Mouse (Mus musculus): ENCODE results near the gene Pbx4. TPM values are rescaled to one million over a fixed set of nuclear protein-coding genes. Genes with fewer than 3 reads are reported as not detected.

Gene Pbx4
- total RNA-seq, 1 experiment from 2014 or later, result 9.8 TPM

DNA sequence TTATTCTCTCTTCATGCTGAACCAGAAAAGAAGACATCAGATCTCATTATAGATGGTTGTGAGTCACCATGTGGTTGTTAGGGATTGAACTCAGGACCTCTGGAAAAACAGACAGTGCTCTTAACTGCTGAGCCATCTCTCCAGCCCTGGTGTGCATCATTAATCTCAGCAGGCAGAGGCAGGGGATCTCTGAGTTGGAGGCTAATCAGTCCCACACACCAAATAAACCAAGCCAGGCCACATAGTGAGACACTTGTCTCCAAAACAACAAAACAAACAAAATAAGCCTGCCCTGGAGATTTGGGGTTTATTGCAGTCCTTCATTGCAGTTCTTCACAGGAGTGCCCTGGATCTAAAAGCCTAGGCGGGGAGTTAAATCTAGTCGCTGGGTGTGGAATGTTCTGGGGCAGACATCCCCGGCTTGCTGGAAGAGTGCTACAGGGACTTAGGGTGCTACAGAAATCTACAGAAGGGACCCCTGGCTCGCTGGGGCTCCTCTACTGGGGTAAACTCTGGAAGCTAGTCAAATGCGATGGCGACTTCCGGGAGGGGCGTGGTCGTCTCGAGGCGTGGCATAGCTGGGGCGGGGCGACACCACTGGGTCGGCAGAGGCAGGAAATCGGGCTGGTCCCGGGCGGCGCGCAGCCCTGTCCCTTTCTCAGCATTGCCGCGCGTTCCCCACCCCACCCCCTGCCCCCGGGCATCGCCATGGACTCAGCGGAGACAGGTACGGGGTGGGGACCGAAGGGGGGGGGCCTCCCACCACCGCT lies 24.0 kb upstream of the Pbx4 start, which contains the start of gene Gmip:
Gmip (plus strand) TSS at position 586 of the 770 bp plus-strand sequence.
- ATAC-seq (ENCODE audit: extremely low read depth, insufficient number of reproducible peaks, low FRiP score, poor library complexity, severe bottlenecking), result peak; percentile 87

DNA sequence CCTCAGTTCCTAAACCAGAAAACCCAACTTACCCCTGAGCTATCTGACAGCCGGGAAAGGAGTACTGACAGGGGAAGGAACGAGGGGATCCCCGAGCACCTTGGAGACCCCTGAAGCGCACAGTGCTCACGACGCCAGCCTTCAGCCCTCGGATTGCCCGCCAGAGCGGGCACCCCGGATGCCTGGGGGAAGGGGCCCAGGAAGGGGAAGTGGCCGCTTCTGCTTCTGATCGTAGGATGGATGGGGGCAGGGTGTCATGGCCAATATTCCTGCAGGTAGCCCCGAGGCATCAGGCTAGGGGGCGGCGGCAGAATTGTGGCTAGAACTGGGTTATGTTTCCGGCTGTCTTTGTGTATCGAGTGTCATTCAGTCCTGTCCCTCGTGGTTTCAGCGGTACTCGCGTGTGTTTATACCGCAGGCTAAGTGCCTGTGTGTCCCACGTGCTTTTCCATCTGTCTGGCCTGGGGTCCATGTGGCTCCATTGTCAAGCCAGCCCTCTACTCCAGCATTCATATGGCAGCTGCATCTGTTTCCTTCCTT lies 23.4 kb upstream of the Pbx4 start:
- peak; percentile 72 for ATAC-seq (ENCODE audit: extremely low read depth, insufficient number of reproducible peaks, low FRiP score, poor library complexity, severe bottlenecking)

DNA sequence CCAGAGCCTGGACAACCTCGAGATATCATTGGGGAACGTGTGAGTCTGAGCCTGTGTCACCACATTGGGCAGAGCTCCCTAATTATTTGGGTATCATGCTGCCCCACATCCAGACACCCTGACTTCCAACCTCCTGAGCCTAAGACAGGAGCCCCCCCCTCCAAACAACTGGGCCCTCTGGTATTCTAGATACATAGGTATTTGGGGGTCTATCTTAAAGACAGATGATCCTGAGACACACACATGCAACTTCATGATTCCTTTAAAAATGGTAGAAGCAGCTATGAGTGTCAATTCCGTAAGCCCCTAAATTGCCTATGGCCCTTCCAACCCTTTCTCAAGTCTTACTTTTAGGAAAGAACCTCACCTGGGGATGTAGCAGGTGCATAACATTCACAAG lies 22.5 kb upstream of the Pbx4 start:
- ATAC-seq (ENCODE audit: extremely low read depth, insufficient number of reproducible peaks, low FRiP score, poor library complexity, severe bottlenecking), result no peak

DNA sequence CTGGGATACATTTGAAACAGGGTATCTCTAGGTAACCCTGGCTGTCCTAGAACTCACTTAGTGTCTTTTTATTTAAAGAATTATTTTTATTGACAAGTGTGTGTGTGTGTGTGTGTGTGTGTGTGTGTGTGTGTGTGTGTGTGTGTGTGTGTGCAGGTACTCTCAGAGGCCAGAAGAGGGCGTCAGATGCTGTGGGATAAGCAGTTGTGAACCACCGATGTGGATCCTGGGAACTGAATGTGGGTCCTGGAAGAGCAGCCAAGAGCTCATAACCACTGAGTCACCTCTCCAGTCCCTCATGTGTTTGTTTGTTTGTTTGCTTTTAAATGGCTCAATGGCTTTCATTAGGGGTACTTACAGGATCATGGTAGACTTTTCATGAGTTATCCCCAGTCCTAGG lies 17.4 kb upstream of the Pbx4 start:
- no peak for ATAC-seq (ENCODE audit: extremely low read depth, insufficient number of reproducible peaks, low FRiP score, poor library complexity, severe bottlenecking)

DNA sequence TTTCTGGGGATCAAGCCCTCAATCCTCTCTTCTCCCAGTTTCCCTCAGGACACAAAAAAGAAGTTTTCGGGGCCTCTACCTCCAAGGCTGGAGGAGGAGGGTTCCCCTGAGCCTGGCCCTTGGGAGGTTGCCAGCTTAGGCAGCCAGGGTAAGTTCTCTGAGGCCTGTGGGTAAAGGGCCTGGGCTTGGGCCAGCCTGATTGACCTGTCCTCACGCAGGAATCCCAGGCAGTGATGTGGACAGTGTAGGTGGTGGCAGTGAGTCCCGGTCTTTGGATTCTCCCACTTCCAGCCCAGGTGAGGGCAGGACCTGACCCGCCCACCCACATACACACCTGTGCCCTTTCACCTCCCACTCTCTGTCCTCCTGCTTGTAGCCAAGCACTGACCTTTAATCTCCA lies 16.9 kb upstream of the Pbx4 start:
- ATAC-seq (ENCODE audit: extremely low read depth, insufficient number of reproducible peaks, low FRiP score, poor library complexity, severe bottlenecking), result no peak

DNA sequence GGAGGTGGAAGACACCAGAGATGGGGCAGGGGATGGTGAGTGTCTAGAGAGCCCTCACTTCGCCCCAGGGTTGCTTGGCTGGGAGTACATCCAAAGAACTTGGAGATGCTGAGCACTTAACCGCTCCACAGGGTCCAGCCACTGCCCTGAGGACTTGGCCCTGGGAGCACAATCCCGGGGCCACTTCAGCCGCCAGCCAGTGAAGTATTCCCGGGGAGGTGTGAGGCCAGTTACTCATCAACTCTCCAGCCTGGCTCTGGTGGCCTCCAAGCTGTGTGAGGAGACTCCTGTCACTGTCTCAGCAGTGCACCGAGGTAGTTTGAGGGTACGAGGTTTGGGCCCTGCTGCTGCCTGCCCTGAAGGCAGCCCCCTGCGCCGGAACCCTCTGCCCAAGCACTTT lies 11.8 kb upstream of the Pbx4 start:
- ATAC-seq (ENCODE audit: extremely low read depth, insufficient number of reproducible peaks, low FRiP score, poor library complexity, severe bottlenecking), result no peak

DNA sequence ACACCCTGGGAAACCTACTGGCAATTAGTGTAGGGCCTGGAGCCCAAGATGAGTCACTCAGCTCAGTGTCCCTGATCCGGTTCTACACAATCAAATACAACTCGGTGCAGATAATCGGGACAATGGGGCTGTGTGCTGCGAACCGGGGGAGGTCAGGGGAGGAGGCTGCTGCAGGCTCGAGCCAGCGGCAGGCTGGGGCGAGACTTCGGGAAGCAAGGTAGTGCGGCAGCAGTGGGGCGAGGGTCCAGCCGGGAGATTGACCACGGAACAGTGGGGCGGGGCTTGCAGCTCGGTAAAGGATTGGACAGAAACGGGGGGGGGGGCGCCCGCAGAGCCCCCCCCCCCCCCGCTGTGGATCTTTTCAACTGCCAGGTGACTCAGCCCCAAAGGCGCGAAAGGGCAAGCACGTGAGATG lies 10.3 kb upstream of the Pbx4 start:
- no peak for ATAC-seq (ENCODE audit: extremely low read depth, insufficient number of reproducible peaks, low FRiP score, poor library complexity, severe bottlenecking)

DNA sequence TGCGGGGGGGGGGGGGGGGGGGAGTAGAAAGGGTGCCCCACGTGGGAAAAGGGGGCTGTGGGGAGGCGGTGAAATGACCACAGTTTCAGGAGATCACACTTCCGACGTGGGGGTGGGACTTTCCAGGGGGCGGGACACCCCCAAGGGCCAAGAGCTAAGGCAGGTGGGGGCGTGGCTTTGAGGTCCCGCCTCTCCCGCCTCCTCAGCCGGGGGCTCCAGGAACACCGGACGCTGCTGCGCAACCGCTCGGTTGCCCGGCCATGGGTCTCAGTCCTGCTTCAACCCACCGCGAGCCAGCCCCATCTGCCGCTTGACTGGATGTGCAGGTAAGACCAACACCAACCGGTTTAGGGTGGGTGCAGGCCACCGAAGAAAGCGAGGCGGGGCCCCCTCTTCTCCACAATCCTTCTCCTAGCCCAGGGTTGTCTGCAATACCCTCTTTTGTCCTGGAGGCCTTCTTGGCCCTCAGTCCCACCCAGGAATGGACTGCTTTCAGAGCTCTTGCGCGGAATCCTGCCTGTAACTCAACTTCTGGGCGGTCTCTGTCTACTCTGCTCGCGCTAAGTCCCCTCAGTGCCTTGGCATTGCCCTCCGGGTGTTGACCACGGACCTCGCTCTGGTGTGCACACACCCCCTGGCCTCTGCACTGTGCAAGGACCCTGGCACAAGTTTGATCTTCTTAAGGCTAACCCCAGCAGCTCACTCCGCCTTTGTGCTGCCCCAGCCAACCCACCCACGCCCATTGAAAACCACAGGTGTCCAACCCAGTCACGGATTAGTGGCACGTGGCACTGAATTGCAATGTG lies 9.7 kb upstream of the Pbx4 start, which contains the start of gene Lpar2:
Lpar2 (plus strand) TSS at position 44 of the 806 bp plus-strand sequence.
- peak; percentile 32 for ATAC-seq (ENCODE audit: extremely low read depth, insufficient number of reproducible peaks, low FRiP score, poor library complexity, severe bottlenecking)

DNA sequence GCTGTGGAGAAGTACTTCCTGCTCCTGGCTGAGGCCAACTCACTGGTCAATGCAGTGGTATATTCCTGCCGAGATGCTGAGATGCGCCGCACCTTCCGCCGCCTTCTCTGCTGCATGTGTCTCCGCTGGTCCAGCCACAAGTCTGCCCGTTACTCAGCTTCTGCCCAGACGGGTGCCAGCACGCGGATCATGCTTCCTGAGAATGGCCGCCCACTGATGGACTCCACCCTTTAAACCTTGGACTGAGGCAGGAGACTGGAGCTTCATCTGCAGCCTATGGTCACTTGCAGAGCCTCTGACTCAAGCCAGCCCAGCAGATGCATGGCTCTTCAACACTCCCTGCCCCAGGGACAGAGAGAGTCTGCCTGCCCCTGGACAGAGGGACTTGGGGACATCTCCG lies 5.9 kb upstream of the Pbx4 start:
- no peak for ATAC-seq (ENCODE audit: extremely low read depth, insufficient number of reproducible peaks, low FRiP score, poor library complexity, severe bottlenecking)

DNA sequence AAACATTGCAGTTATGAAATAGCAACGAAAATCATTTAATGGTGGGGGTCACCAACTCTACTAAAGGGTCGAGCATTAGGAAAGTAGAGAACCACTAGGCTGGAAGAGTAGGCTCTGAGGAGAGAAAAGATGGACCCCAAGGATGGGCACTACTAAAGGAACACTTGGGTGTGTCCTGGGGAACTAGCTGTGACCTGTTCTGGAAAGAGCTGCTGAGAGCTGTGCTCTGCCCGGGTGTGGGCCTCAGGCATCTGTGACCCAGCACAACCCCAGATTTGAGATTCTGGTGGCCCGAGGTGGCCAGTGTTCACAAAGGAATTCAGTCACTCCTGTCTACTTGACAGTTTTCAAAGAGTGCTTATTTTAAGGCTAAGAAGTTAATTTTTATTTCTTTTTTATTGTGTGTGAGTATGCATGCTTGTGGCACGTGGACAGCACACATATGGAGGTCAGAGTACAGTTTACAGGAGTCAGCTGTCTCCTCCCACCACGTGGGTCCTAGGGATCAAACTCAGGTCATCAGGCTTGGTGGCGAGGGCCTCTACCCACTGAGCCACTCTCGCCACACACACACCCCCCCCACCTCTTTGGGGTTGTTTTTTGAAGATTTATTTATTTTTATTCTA lies 4.9 kb downstream of the Pbx4 start:
- no peak for ATAC-seq (ENCODE audit: extremely low read depth, insufficient number of reproducible peaks, low FRiP score, poor library complexity, severe bottlenecking)

DNA sequence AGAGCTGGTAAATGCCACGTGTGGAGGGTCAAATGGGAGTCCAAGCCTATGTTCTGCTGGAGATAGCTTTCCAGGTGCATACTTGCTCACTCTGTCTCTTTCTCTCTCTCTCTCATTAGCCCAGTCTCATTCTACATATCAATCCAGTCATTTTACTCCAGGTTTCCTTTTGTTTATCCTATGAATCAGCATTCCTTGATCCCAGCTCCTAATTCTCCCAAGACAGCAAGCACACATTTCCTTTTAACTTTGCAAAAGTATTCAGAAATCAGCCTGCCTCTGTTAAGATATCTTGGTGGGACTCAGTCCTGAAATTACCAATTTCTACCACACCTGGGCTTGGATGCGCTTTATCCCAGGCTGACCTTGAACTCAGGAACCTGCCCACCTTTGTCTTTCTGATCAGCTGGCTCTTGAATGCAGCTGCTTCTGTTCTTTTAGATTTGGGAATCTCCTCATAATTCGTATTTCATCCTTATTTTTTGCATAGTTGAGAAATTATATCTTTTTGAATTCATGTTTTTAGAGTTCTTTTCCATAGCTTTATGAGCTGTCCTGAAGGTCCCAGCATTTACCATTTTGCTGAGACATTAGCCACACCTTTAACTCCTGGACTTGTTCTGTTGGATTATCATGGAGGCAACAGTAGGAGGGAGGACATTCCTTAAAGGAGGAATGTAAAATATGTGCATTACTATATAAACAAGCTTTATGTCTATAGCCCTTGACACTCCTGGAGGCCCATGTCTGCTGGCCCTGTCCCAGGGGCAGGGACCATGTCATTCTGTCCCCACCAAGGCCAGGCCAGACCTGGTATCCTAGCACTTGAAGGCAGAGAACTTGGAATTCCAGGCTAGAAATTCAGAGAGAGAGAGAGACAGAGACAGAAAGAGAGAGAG lies 15.1 kb downstream of the Pbx4 start:
- no peak for ATAC-seq (ENCODE audit: extremely low read depth, insufficient number of reproducible peaks, low FRiP score, poor library complexity, severe bottlenecking)

DNA sequence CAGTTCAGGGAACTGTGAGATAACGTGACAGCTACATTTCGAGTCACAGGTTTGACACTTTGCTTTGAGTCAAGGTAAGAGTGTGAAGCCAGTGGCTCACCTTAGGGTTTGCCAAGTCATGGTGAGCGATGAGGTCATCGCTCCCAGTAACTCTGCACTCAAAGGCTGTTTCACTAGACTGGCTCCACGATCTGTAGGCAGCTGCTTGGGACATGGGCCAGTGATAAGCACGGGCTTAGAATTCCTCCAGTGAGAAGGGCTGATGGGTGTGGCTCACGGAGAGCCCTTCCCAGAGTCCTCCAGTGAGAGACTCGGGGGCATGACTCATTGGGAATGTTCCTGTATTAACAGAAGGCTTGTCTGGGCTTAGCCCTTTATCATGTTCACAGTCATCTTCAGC lies 16.7 kb downstream of the Pbx4 start:
- no peak for ATAC-seq (ENCODE audit: extremely low read depth, insufficient number of reproducible peaks, low FRiP score, poor library complexity, severe bottlenecking)

DNA sequence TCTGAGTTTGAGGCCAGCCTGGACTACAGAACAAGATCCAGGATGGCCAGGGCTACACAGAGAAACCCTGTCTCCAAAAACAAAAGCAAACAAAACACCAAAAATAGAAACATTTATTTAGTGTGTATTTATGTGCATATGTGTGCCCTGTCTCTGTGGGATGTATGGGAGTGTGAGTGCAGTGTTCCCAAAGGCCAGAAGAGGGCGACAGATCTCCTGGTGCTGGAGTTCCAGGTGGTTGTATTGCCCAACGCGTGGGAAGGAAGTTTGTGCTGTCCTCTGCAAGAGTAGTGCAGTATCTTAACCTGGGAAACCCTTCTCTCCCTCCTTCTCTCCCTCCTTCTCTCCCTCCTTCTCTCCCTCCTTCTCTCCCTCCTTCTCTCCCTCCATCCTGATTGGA lies 17.6 kb downstream of the Pbx4 start:
- no peak for ATAC-seq (ENCODE audit: extremely low read depth, insufficient number of reproducible peaks, low FRiP score, poor library complexity, severe bottlenecking)

DNA sequence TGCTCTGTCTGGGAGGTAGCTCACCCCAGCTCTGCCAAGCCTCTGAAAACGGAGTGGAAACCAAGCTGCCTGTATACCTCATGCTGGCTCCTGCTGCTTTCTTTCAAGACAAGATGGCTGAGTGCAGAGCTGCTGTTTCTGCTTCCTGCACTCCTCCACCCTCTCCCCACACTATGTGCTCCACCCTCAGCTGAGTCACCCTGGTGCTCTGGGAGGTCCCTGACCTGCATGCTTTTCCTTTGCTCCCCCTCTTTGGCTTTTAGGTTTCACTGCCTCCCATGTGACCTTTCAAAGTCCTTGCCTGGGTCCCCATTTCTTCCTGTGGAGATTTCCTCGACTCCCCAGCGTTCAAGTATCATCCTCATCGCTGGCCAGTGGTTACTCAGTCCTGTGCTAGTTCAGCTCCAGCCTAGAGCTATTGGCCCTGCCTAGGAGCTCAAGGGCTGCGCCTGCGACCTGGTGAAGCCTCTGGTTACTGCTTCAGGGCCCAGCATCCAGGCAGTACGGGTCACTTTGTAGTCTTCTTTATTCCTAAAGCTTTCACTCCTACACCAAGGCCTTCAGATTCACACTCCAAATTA lies 18.7 kb downstream of the Pbx4 start:
- ATAC-seq (ENCODE audit: extremely low read depth, insufficient number of reproducible peaks, low FRiP score, poor library complexity, severe bottlenecking), result no peak

DNA sequence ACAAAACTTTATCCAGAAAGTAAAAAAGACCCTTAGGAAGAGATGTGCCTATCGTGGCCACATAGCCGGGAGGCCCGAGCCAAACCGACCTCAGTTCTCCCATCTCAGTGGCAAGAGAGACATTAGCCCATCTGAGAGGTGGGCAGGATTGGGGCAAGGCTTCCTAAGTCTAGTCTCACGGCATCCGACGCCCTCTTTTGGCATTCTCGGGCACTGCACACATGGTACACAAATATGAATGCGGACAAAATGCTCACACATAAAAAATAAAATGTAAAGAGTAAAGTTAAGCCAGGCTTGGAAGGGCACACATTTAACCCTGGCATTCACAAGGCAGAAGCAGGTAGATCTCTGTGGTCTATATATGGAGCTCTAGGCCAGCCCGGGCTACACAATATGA lies 21.6 kb downstream of the Pbx4 start:
- ATAC-seq (ENCODE audit: extremely low read depth, insufficient number of reproducible peaks, low FRiP score, poor library complexity, severe bottlenecking), result no peak

DNA sequence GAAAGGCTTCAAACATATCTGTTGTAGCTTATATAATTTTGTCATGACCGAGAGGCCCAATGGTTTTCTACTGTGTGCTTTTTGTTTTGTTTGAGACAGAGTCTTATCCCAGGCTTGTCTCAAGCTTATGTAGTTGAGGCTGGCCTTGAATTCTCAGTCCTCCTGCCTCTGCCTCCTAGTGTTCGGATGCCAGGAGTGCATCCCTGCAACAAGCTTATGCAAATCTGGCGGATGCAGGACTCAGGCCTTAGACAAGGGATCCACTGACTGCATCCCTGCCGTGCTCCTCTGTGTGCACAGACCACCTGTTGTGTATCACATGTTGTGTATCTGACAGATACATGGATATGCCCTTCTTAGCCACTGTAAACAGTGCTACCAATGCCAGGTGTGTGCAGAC lies 28.5 kb downstream of the Pbx4 start:
- no peak for ATAC-seq (ENCODE audit: extremely low read depth, insufficient number of reproducible peaks, low FRiP score, poor library complexity, severe bottlenecking)

DNA sequence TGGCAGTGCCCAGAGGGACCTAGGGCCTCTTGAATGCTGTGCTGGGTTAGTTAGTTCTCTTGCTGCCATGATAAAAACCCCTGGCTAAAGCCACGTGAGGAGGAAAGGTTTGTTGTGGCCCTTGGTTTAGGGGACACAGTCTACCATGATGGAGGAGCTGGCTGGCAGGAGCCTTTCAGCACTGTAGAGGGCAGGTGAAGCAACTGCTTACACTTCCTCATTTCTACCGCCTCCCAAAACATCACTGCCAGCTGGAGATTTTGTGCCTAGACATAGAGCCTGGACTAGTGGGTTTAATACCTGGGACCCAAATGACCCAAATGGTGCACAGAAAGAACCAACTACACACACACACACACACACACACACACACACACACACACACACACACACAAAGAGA lies 29.0 kb downstream of the Pbx4 start:
- no peak for ATAC-seq (ENCODE audit: extremely low read depth, insufficient number of reproducible peaks, low FRiP score, poor library complexity, severe bottlenecking)

DNA sequence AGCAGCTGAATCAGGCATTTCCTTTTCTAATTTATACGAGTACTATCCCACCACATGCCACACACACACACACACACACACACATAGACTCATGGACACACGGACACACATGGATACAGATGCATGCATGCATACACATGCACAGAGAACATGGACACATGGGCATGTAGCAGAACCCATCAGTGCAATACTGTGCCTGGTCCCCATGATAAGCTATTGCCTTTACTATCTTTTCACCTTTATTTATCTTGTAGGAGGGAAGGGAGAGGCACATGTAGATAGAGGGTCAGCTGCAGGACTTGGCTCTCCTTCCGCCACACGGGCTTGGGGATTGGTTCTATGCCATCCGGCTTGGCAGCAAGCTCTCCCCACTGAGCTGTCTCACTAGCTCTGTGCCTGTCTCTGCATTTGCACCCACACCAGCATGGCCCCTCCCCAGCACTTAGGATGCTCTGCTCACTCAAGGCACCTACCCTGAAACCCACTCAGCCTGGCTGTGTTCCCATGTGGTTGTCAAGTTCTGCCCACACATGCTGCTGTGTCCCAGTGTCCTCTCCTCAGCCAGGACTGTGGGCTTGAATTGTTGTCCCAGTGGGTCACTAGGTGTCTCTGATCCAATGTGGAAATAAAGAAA lies 31.2 kb downstream of the Pbx4 start:
- ATAC-seq (ENCODE audit: extremely low read depth, insufficient number of reproducible peaks, low FRiP score, poor library complexity, severe bottlenecking), result no peak

Measured in neutrophil, adult 5-6 weeks (primary cell).